Mouse (Mus musculus): ENCODE measurements around the gene Ccni.

Ccni gene

DNA sequence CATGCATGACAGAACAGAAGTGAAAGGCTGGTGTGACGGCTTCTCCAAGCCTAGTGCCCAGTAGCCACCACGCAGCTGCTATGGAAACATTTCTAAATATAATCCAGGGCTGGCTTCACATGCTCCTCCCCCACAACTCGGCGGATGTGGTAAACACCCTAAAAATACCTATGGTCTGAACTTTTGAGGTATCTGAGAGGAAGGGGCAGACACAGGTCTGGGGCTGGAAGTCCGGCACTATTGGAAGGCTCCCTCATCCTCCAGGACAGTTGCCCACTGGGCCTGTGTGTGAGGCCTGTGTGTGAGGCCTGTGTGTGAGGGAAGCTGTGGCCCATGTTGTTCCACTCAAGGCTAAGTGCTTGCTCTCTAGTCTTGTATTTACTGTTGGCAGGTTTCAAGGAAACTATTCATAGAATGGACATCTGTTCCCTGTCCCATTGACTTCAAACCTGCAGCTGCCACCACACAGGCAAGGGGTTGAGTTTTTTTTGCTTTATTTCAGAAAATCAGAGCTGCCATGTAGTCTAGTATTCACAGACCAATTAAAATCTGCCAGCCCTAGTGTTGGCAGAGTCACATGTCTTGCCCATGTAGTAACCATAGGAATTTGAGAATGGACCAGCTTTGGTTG, 69.2 kb downstream of the Ccni start:
- no peak for DNase-seq (ENCODE audit: low read depth, low spot score)

DNA sequence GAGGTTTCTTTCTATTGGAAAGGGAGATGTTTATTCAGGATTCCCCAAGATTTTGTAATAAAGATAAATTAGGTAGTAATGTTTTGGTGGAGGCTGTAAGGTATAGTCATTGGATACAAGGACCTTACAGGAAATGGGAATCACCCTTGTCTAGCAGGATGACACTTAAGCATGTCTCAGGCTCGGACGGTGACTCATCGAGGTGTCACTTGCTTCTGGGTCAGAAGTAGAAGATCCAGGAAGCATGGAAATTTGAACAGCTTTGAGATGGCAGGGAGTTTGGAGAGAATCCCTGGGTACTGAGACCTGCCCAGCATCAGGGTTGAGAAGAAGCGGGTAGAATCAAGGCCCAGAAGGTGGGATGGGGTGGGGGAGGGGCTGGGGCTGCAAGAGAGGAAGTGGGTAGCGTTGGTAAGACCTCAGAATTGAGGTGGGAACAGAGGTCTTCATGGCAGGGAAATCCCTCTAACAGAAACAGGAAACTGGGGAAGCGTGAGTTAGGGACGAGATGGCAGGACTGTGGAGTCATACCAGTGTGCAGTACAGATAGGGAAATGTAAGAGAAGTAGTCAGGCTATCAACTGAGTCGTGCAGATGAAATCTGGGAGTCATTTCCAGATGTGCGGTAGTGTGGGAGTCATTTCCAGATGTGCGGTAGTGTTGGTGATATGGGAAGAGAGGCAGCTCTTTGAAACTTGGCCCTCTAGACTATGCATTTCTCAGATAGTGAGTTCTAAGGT, 70.8 kb downstream of the Ccni start:
- DNase-seq (ENCODE audit: low read depth, low spot score): no peak

DNA sequence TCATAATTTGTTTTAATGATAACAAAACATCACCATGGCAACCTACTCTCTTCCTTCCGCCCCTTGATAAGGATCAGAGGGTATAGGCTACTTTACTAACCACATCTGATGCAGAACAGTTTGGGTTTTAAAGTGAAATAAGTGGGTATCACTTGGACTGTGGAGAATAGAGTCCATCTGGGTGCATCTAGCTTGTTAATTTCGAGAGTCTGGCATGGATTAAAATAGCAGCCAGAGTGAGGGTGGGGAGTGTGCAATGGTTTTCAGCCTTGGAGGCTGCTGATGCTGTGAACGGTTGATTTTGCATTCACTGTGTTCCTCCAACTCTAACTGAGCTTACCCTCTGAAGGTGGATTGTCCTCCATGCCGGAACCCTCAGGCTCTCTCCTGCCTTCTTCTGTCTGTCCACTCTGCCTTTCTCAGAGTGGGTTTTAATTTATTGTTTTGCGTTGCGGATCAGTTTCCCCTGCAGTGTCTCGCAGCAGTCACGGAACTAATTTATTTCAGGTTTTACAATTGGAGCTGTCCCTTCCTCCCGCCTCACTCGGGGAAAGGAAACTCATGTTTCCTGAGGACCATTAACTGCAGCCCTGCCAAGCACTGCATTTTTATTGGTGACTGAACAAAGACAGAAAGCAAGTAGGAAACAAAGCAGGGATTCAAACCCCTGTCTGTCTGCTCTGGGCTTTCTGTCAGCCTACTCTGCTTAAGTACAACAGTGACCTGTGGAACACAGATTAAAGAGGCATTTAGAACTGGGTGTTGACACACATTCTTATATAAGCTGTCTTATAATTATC, 72.7 kb downstream of the Ccni start:
- DNase-seq (ENCODE audit: low read depth, low spot score): no peak
